Mouse (Mus musculus) gonadal fat pad, adult 2 months (tissue): Measurements from ENCODE around the gene Ptprr. TPM values are rescaled to one million over a fixed set of nuclear protein-coding genes. Genes with fewer than 3 reads are reported as not detected.

Experiments
- DNase-seq: peaks from one replicate; pipeline ENCODE4 v3.0.0-alpha.2; 2012; ENCODE audit warnings: low read depth
- polyA plus RNA-seq: library from polyadenylated mRNA; depleted of rRNA; stranded (reverse); fragments of >200 nt; gene quantifications from 2 replicates; pipeline ENCODE4 v1.2.3, GENCODE M21; 2012

The Ptprr gene
- polyA plus RNA-seq, 1 experiment = 0.89 TPM

DNA sequence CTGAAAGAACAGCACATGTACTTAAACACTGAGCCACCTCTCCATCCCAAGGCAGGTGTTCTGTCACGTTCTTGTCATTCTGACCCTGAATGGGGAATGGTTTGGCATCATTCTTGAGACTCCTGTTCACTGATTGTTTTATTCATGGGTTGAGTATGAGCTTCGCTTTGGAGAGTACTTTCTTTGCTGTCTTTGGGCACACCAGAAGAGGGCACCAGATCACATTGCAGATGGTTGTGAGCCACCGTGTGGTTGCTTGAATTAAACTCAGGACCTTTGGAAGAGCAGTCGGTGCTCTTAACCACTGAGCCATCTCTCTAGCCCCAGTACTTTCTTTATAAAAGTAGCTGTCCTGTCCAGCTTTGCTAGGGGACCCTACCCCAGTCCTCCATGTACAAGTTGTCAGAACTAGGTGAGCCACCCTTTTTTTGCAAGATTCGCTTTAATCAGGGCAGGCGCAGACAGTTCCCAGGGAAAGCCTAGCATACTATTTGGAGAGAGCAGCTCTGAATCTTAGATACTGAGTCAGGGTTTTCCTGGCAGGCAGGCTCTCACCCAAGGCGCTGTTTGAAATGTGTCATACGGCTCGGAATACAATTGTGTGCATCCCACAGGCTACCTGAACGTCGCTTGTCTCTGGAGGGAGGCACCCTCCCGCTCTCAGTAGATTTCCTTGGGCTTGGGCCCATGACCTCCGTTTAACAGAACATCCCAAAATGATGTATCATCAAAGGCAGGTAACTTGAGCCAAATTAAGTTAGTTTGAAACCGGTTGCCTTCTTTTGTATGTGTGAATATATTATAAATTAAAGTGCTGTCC, 178.8 kb downstream of the Ptprr start:
- no peak for DNase-seq

DNA sequence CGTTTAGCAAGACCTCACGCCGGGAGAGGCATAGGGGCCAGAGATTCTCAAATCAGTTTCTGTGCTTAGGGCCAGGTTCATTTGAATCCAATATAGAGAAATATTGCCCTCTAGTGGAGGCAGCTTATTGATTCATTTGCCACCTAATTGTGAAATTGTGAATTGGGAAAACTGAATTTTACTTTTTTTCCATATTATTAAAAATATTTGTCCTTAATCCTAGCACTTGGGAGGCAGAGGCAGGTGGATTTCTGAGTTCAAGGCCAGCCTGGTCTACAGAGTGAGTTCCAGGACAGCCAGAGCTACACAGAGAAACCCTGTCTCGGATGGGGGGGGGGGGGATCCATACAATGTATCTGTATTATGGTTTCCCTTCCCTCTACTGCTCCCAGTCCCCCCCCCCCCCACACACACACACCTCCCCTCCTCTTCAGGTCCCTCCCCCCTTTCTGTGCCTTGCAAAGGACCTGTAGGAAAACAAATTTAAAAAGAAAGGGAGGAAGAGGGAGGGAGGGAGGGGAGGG, 179.5 kb downstream of the Ptprr start:
- no peak for DNase-seq

GRCm38 (mm10) chr10:116199035-116199434, 181.0 kb downstream of the Ptprr start:
- DNase-seq = no peak

DNA sequence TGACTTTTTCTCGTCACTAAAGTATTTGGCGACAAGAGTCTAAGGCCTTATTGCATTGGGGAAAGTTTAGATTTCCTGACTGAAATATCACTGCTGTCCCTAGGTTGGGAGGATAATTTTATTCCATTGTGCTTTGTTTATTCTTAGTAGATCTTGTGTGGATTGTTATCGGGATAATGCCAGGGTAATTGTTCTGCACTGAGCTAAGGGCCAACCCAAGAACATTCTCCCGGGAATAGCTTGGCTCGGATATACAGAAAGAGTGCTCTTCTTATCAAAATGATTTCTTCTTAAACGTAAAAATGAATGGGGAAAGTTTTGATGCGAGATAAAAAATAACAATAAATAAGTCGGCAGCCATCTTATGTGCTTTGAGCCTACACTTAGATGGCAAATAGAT, 183.5 kb downstream of the Ptprr start:
- no peak for DNase-seq

DNA sequence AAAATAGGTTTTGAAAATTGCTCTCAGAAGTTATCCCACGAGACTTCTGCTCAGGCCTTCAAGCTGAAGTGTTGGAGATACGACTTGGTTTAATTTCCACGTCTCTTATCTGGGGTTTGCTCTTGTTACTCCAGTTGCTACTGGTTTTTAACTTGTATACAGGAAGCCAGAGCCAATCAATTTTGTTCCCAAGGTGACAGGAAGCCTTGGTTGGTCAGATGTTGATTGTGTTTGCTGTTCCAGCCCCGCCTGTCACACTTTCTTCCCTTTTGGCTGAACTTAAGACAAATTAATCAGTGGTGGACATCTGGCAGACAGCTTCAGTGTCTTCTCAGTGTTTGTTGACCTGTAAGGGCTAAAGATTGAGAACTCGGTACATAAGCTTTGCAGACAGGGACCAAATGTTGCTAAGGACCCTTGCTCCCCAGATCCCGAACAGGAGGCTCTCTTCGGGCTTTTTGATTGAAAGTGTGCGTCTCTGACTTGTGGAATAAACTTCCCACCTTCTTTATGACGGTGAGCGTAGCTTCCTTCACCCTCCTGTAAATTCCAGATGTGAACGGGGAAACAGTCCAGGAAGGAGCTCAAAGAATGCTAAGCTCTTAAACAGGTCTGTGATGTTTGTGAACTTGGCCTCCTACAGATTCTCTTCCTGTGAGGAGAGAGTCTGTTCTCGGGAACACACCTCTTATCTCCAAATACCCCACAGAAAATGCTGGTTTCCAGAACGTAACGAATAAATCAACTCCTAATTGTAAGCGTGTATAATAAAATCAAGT, 187.8 kb downstream of the Ptprr start:
- DNase-seq = no peak

DNA sequence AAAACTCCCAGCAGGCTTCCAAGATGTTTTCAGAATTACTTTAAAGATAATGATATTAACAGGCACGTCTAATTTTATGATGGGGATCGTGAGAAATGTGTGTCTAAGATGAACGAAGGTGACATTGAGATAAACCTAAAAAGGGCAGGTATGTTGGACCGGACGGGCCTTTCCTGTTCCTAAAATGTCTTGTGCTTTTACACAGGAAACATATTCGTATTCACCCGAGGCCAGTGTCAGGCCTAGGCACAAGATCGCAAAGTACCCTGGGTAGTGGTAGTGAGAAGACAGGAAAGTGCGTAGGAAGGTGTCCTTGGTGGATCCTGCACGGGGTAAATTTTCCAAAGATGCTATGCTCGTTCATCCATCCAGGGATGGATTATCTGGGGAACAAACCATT, 188.4 kb downstream of the Ptprr start:
- no peak for DNase-seq

DNA sequence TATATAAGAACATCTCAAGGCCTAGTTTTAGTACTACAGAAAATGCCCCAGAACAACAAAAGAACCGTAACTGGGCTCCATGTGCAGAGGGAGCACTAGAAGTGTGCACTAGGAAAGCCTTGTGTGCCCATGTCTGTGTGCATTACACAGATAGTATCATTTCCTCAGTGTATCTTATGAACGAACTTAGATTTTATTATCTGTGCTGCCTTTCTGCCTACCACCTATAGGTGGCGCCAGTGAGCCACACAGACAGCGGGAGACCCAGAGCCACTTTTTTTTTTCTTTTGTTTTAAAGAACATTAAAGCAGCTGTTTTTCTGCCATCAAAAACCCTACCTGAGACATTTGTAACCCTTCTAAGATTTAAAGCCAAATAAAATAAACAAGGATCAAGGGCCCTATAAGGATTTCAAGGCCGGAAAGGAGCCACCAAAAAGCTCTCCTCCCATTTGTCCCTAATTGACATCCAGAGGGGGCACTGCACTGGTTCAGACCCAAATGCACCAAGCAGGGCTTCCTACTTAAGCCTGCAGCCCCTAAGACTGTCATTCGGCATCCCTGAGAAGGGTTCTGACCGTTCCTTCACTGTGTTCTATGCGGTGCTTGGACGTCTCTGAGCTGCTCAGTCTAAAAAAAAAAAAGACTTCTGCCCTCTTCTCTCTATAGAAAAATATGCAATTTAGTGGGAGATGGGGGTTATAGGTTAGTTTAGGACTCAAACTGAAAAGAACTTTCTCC, 190.1 kb downstream of the Ptprr start:
- DNase-seq = no peak

DNA sequence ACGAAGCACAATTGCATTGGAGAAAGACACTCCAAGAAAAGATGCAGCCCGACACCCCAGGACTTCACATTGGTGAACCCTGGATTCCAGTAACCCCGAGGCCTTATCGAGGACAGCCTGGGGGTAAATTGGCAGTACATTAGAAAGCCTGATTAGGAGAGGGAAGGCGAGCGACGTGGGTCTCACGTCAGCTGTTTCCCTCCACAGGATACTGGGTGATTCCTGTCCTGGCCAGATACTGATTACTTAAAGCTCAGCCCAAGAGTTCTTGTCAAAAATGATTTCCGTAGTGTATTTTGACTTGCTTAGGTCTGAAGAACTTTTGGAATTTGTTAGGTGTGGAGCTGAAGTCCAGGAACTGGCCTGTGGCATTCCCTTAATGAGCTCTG, 190.7 kb downstream of the Ptprr start:
- DNase-seq = no peak

DNA sequence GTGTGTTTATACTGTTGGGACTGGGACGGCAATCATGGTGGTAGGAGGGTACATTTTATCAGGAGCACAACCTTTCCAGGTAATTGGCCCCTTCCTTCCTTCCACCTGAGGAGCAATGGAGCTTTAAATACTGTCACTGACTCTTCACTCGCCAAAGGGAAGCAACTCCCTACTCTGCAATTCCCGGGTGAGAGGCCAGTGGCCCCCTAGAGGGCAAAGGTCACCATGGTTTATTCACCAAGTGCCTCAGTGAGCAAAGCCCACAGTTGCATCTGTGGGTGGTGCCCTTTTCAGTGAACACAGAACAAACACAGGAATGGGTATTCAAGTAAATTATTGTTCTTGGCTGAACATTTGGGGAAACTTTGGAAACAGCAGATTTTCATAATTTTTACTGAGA, 194.1 kb downstream of the Ptprr start:
- DNase-seq = no peak

DNA sequence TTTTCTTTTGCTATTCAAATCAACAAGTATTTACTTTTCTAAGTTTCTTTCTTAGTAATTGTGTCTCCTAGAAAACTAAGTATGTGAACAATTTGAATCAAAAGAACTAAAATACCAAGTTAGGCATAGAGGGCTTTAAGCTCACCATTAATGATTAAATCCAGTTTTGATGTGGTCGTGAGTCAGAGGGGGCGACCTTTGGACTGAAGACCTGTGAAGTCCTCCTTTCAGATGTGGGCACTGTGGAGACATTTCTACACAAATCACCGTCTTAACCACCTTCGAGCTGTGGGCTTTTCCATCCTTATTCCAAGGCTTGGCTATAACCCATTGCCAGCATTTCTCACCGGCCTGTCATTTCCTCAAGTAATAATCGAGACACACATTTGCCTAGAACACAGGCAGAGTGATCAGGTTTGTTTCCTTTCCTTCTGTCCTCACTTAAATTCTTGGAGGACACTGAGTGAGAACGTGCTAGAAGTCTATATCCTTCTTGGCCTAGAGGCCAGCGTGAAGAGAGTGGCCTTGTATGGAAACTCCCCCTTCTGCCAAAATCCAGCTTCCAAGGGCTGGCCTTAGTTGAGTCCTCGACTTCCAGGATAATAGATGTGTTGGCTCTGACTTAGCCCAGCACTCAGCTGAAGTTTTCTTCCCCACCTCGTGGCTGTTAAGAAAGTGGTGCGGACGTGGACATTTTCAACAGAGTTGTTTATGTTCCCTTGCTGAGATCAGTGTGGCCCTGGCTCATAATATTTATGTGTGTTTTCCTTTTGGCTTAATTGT, 202.5 kb downstream of the Ptprr start:
- DNase-seq = no peak

GRCm38 (mm10) chr10:116235299-116235698, 217.3 kb downstream of the Ptprr start:
- no peak for DNase-seq

- DNase-seq = no peak
Observed at GRCm38 (mm10) chr10:116242200-116242599, 224.2 kb downstream of the Ptprr start.

GRCm38 (mm10) chr10:116243373-116243772, 225.4 kb downstream of the Ptprr start:
- DNase-seq = no peak

GRCm38 (mm10) chr10:116245632-116246031, 227.6 kb downstream of the Ptprr start:
- DNase-seq = no peak

GRCm38 (mm10) chr10:116252668-116253067, 234.7 kb downstream of the Ptprr start:
- no peak for DNase-seq

GRCm38 (mm10) chr10:116253972-116254371, 236.0 kb downstream of the Ptprr start:
- DNase-seq = no peak

GRCm38 (mm10) chr10:116259298-116259697, 241.3 kb downstream of the Ptprr start:
- no peak for DNase-seq

GRCm38 (mm10) chr10:116260658-116261433, 242.8 kb downstream of the Ptprr start:
- no peak for DNase-seq

GRCm38 (mm10) chr10:116261559-116261958, 243.5 kb downstream of the Ptprr start:
- DNase-seq = no peak

DNA sequence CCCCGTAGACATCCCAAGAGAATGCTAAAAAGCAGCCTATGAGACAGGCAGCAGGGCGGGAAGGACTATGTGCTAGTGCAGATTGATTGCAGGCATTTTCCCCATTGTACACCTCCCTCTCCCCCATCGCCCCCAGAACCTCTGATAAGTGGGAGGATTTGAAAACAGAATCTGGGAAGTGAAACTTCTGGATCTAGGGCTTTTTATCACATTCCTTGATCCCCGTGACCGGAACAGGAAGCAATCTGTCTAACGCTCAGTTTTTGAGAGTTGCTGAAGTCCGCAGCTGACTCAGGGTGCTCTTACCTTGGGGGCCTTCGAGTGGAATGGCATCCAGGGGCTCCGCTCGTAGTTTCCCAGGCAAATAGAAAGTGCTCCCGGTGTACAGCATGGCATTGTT, 246.5 kb downstream of the Ptprr start:
- no peak for DNase-seq
